In genomic region chr15:102256431-102257201, GRCm38 (mm10) we compare ENCODE assay signal across 8 mouse cellular contexts. TPM values are rescaled to one million over a fixed set of nuclear protein-coding genes. Genes with fewer than 3 reads are reported as not detected.
DNase-seq lines count a peak whose midpoint lies in the region; ATAC-seq and TF ChIP-seq lines count a peak whose summit lies in the region.

No protein-coding gene starts in this region.

- no peaks in the 10 kb centered on the region for H3K9me3 ChIP-seq in ES-Bruce4 (replicated peaks; ENCODE audit: control insufficient read depth, insufficient read depth, low read length, poor library complexity, severe bottlenecking)
- H3K9me3 ChIP-seq in forebrain, embryonic 11.5 days (ENCODE audit: control insufficient read depth, low read length) = no peaks in the 10 kb centered on the region
- H3K9me3 ChIP-seq in liver, embryonic 11.5 days (ENCODE audit: control insufficient read depth, low read length) = no peaks in the 10 kb centered on the region

- no peak for ATAC-seq in forebrain, embryonic 11.5 days (replicated peaks; ENCODE audit: low FRiP score)
- no peak for ATAC-seq in liver, embryonic 11.5 days (replicated peaks; ENCODE audit: low FRiP score)
- no peak for ATAC-seq in erythroid progenitor cell, adult 5-6 weeks (replicated peaks; ENCODE audit: low FRiP score, poor library complexity, severe bottlenecking)

- peak overlapping the region; percentile 68 for H3K27ac ChIP-seq in kidney, adult 2 months (ENCODE audit: insufficient read depth, low read depth, low read length)
- H3K27ac ChIP-seq in ES-Bruce4 (ENCODE audit: insufficient read depth, low read length) = no peak overlapping the region; the same call in 1 of the 2 replicates
- H3K27ac ChIP-seq in forebrain, embryonic 11.5 days (ENCODE audit: low read depth, low read length) = no peak overlapping the region
- H3K27ac ChIP-seq in liver, embryonic 11.5 days (ENCODE audit: low read depth, low read length) = no peak overlapping the region

- H3K36me3 ChIP-seq in kidney, adult 2 months (ENCODE audit: control insufficient read depth, insufficient read depth, low read length) = no peaks in the 10 kb centered on the region
- H3K36me3 ChIP-seq in ES-Bruce4 (ENCODE audit: control insufficient read depth, insufficient read depth, low read length, poor library complexity, severe bottlenecking) = no peaks in the 10 kb centered on the region
- no peaks in the 10 kb centered on the region for H3K36me3 ChIP-seq in forebrain, embryonic 11.5 days (ENCODE audit: control insufficient read depth, insufficient read depth, low read length)
- H3K36me3 ChIP-seq in liver, embryonic 11.5 days (ENCODE audit: control insufficient read depth, insufficient read depth, low read length) = no peaks in the 10 kb centered on the region

- TF ChIP-seq EP300 in ES-Bruce4 (IDR thresholded peaks at IDR 0.05; ENCODE audit: insufficient read depth, low read depth, low read length) = no peak

- peaks cover 5% of the 10 kb centered on the region; the same call in 1 of the 2 replicates for H3K4me1 ChIP-seq in kidney, adult 2 months (ENCODE audit: control insufficient read depth, insufficient read depth, low read length)
- peaks cover 13% of the 10 kb centered on the region for H3K4me1 ChIP-seq in ES-Bruce4 (ENCODE audit: control insufficient read depth, insufficient read depth, low read length)
- peaks cover 16% of the 10 kb centered on the region for H3K4me1 ChIP-seq in forebrain, embryonic 11.5 days (replicated peaks; ENCODE audit: control insufficient read depth, insufficient read depth, low read length)
- H3K4me1 ChIP-seq in liver, embryonic 11.5 days (replicated peaks; ENCODE audit: control insufficient read depth, insufficient read depth, low read length) = peaks cover 19% of the 10 kb centered on the region

- intact Hi-C loops in gastrocnemius, postnatal 14 days (cut with DNase I; ENCODE audit: low total_unique reads) = no loop called here

- peak overlapping the region; percentile 95 for H3K9ac ChIP-seq in ES-Bruce4 (ENCODE audit: low read depth, poor library complexity, severe bottlenecking)
- H3K9ac ChIP-seq in forebrain, embryonic 11.5 days (ENCODE audit: low read length) = peak overlapping the region; percentile 58
- H3K9ac ChIP-seq in liver, embryonic 11.5 days (ENCODE audit: low read depth, low read length) = peak overlapping the region; percentile 40; the same call in 1 of the 2 replicates

- no peak for TF ChIP-seq POLR2A in kidney, adult 2 months (IDR thresholded peaks at IDR 0.05; ENCODE audit: low read depth, low read length)
- TF ChIP-seq POLR2A in ES-Bruce4 (IDR thresholded peaks at IDR 0.05; ENCODE audit: insufficient read depth, low read length) = no peak

- no peak for DNase-seq in kidney, adult 2 months
- no peak for DNase-seq in kidney, adult 18-20 months
- DNase-seq in forebrain, embryonic 11.5 days (ENCODE audit: low spot score) = no peak
- DNase-seq in liver, embryonic 11.5 days (ENCODE audit: low spot score) = no peak
- DNase-seq in embryo, embryonic 9.5 days (ENCODE audit: extremely low spot score) = no peak
- no peak for DNase-seq in gastrocnemius, postnatal 14 days

- peak overlapping the region; percentile 97 for H3K4me2 ChIP-seq in forebrain, embryonic 11.5 days (ENCODE audit: low read depth, low read length, severe bottlenecking)
- H3K4me2 ChIP-seq in liver, embryonic 11.5 days = peak overlapping the region; percentile 89

- 13% methylated on average over 22 of the region's 22 CpGs for whole genome bisulfite sequencing in kidney, adult 2 months
- 8% methylated on average over 22 of the region's 22 CpGs for WGBS in forebrain, embryonic 11.5 days
- WGBS in liver, embryonic 11.5 days = 8% methylated on average over 22 of the region's 22 CpGs

- H3K4me3 ChIP-seq in kidney, adult 2 months (ENCODE audit: insufficient read depth, low read depth, low read length) = peak overlapping the region; percentile 53
- peak overlapping the region; percentile 74 for H3K4me3 ChIP-seq in ES-Bruce4 (ENCODE audit: low read depth, low read length)
- H3K4me3 ChIP-seq in forebrain, embryonic 11.5 days (ENCODE audit: low read depth, low read length) = peak overlapping the region; percentile 48
- H3K4me3 ChIP-seq in liver, embryonic 11.5 days (ENCODE audit: low read depth, low read length) = peak overlapping the region; percentile 59

- H3K27me3 ChIP-seq in kidney, adult 2 months (replicated peaks; ENCODE audit: control insufficient read depth, insufficient read depth, low read length) = no peaks in the 10 kb centered on the region
- H3K27me3 ChIP-seq in ES-Bruce4 (ENCODE audit: control insufficient read depth, insufficient read depth, low read length, poor library complexity, severe bottlenecking) = no peaks in the 10 kb centered on the region
- peaks cover 27% of the 10 kb centered on the region for H3K27me3 ChIP-seq in forebrain, embryonic 11.5 days (ENCODE audit: control insufficient read depth, insufficient read depth, low read length)
- H3K27me3 ChIP-seq in liver, embryonic 11.5 days (replicated peaks; ENCODE audit: control insufficient read depth, insufficient read depth, low read length) = peaks cover 81% of the 10 kb centered on the region

- no peak for TF ChIP-seq CTCF in kidney, adult 2 months (conservative IDR thresholded peaks at IDR 0.05; ENCODE audit: insufficient read depth, insufficient read length, low read depth, low read length)
- TF ChIP-seq CTCF in ES-Bruce4 (IDR thresholded peaks at IDR 0.05; ENCODE audit: low read depth, low read length) = no peak

RNA-seq across cellular contexts. Expression of gene Rarg, which starts 0.7 kb away (rescaled TPM):
- 21.2 and 25.6 TPM in 2 replicates for polyA plus RNA-seq in kidney, adult 2 months (2012; rRNA removed)
- polyA plus RNA-seq in ES-Bruce4 (2011; ENCODE audit: insufficient read depth, insufficient read length, low read depth, missing spikeins) = 38.6 and 42.7 TPM in 2 replicates
- 19.3 and 19.7 TPM in 2 replicates for polyA plus RNA-seq in forebrain, embryonic 11.5 days (2014; fragmentation: Nextera tagmentation; extraction: Ambion mirVana)
- 11.1 and 11.5 TPM in 2 replicates for polyA plus RNA-seq in liver, embryonic 11.5 days (2014; fragmentation: Nextera tagmentation; extraction: Ambion mirVana)
- total RNA-seq in gastrocnemius, postnatal 14 days (2021) = 10 to 100 TPM; 12.9 to 13.2 TPM
- 4.6 and 9.4 TPM in 2 replicates for total RNA-seq in erythroid progenitor cell, adult 5-6 weeks (2015; ENCODE audit: low replicate concordance)
- total RNA-seq in erythroid progenitor cell, adult 5-6 weeks (2017; ENCODE audit: low replicate concordance) = 2.6 and 3.6 TPM in 2 replicates

RNA-seq across cellular contexts. Expression of gene Gm9918, which starts 13.7 kb away (rescaled TPM):
- polyA plus RNA-seq in kidney, adult 2 months (2012; rRNA removed) = 0.41 TPM in 2 replicates
- polyA plus RNA-seq in ES-Bruce4 (2011; ENCODE audit: insufficient read depth, insufficient read length, low read depth, missing spikeins) = 0.81 and 1.1 TPM in 2 replicates
- polyA plus RNA-seq in forebrain, embryonic 11.5 days (2014; fragmentation: Nextera tagmentation; extraction: Ambion mirVana) = 0.21 and 0.48 TPM in 2 replicates
- 0.13 TPM in 1 of 2 replicates, not detected in the other for polyA plus RNA-seq in liver, embryonic 11.5 days (2014; fragmentation: Nextera tagmentation; extraction: Ambion mirVana)
- total RNA-seq in gastrocnemius, postnatal 14 days (2021) = not detected
- total RNA-seq in erythroid progenitor cell, adult 5-6 weeks (2015; ENCODE audit: low replicate concordance) = not detected in 2 replicates
- total RNA-seq in erythroid progenitor cell, adult 5-6 weeks (2017; ENCODE audit: low replicate concordance) = not detected in 2 replicates

RNA-seq across cellular contexts. Expression of gene Mfsd5, which starts 22.6 kb away (rescaled TPM):
- polyA plus RNA-seq in kidney, adult 2 months (2012; rRNA removed) = 66.5 and 72.1 TPM in 2 replicates
- 23.2 and 28.0 TPM in 2 replicates for polyA plus RNA-seq in ES-Bruce4 (2011; ENCODE audit: insufficient read depth, insufficient read length, low read depth, missing spikeins)
- polyA plus RNA-seq in forebrain, embryonic 11.5 days (2014; fragmentation: Nextera tagmentation; extraction: Ambion mirVana) = 55.6 and 64.7 TPM in 2 replicates
- 58.8 and 60.7 TPM in 2 replicates for polyA plus RNA-seq in liver, embryonic 11.5 days (2014; fragmentation: Nextera tagmentation; extraction: Ambion mirVana)
- 10 to 100 TPM; 14.5 to 14.9 TPM for total RNA-seq in gastrocnemius, postnatal 14 days (2021)
- total RNA-seq in erythroid progenitor cell, adult 5-6 weeks (2015; ENCODE audit: low replicate concordance) = 8.8 and 19.1 TPM in 2 replicates
- total RNA-seq in erythroid progenitor cell, adult 5-6 weeks (2017; ENCODE audit: low replicate concordance) = 3.1 and 5.1 TPM in 2 replicates

RNA-seq across cellular contexts. Expression of gene Itgb7, which starts 24.9 kb away (rescaled TPM):
- 2.7 and 11.1 TPM in 2 replicates for polyA plus RNA-seq in kidney, adult 2 months (2012; rRNA removed)
- polyA plus RNA-seq in ES-Bruce4 (2011; ENCODE audit: insufficient read depth, insufficient read length, low read depth, missing spikeins) = 3.1 and 9.7 TPM in 2 replicates
- 0.76 and 1.1 TPM in 2 replicates for polyA plus RNA-seq in forebrain, embryonic 11.5 days (2014; fragmentation: Nextera tagmentation; extraction: Ambion mirVana)
- 3.9 and 4.1 TPM in 2 replicates for polyA plus RNA-seq in liver, embryonic 11.5 days (2014; fragmentation: Nextera tagmentation; extraction: Ambion mirVana)
- 1 to 10 TPM; 1.0 to 1.1 TPM for total RNA-seq in gastrocnemius, postnatal 14 days (2021)
- 26.0 and 32.1 TPM in 2 replicates for total RNA-seq in erythroid progenitor cell, adult 5-6 weeks (2015; ENCODE audit: low replicate concordance)
- 21.8 and 32.8 TPM in 2 replicates for total RNA-seq in erythroid progenitor cell, adult 5-6 weeks (2017; ENCODE audit: low replicate concordance)

RNA-seq across cellular contexts. Expression of gene Espl1, which starts 39.5 kb away (rescaled TPM):
- polyA plus RNA-seq in kidney, adult 2 months (2012; rRNA removed) = 0.45 and 0.53 TPM in 2 replicates
- polyA plus RNA-seq in ES-Bruce4 (2011; ENCODE audit: insufficient read depth, insufficient read length, low read depth, missing spikeins) = 68.7 and 71.7 TPM in 2 replicates
- polyA plus RNA-seq in forebrain, embryonic 11.5 days (2014; fragmentation: Nextera tagmentation; extraction: Ambion mirVana) = 58.3 and 60.3 TPM in 2 replicates
- 50.6 and 54.2 TPM in 2 replicates for polyA plus RNA-seq in liver, embryonic 11.5 days (2014; fragmentation: Nextera tagmentation; extraction: Ambion mirVana)
- total RNA-seq in gastrocnemius, postnatal 14 days (2021) = 1 to 10 TPM; 1.1 to 4.1 TPM
- total RNA-seq in erythroid progenitor cell, adult 5-6 weeks (2015; ENCODE audit: low replicate concordance) = 145 and 158 TPM in 2 replicates
- total RNA-seq in erythroid progenitor cell, adult 5-6 weeks (2017; ENCODE audit: low replicate concordance) = 127 and 176 TPM in 2 replicates

Comparison
In these comparisons a context has a peak if more than half of its experiments do, and no peak if none do; other contexts are left out.
1. H3K9ac ChIP-seq: peak in every context shown above with its lines; median percentile 95 in ES-Bruce4; 58 in forebrain, embryonic 11.5 days; 40 in liver, embryonic 11.5 days.